Mouse (Mus musculus) ES-Bruce4 (cell line): ENCODE results near the gene Vmn1r34.

ENCODE experiments used
- CTCF ChIP-seq: IDR thresholded peaks from one replicate; pipeline ENCODE4 v1.8.1; 2011; ENCODE audit warnings: low read depth, low read length
- EP300 ChIP-seq: IDR thresholded peaks from 2 replicates; pipeline ENCODE4 v1.6.1; 2011; ENCODE audit warnings: low read depth, low read length; ENCODE audit not compliant: insufficient read depth
- POLR2A ChIP-seq: IDR thresholded peaks from one replicate; pipeline ENCODE4 v1.8.1; 2011; ENCODE audit warnings: low read length; ENCODE audit not compliant: insufficient read depth

GRCm38 (mm10) chr6:66643779-66644178 is at the start of gene Vmn1r34:
- TF ChIP-seq CTCF (no peak), POLR2A (no peak), EP300 (no peak)
